Mouse (Mus musculus) cerebellum, adult 2 months (tissue): ENCODE measurements around the gene Hoxd4. TPM values are rescaled to one million over a fixed set of nuclear protein-coding genes. Genes with fewer than 3 reads are reported as not detected.

ENCODE experiments used
- DNase-seq, 2 experiments: peaks; one replicate each; pipeline ENCODE4 v3.0.0; 2021
- H3K27ac ChIP-seq: fragments of 200-500 bp; 2 replicates; pipeline ENCODE4 v1.5.1; 2012; ENCODE audit warnings: low read length, control low read depth, inconsistent platforms; ENCODE audit not compliant: insufficient read depth
- H3K27me3 ChIP-seq: fragments of 200-500 bp; 2 replicates; pipeline ENCODE4 v1.6.1; 2012; ENCODE audit warnings: inconsistent platforms, mild to moderate bottlenecking, low read length, moderate library complexity; ENCODE audit not compliant: control insufficient read depth, insufficient read depth
- H3K4me1 ChIP-seq: fragments of 200-500 bp; 2 replicates; pipeline ENCODE4 v1.6.1; 2011; ENCODE audit warnings: low read length; ENCODE audit not compliant: control insufficient read depth, insufficient read depth
- H3K4me3 ChIP-seq: fragments of 200-500 bp; replicated peaks from 2 replicates; pipeline ENCODE3; 2011; ENCODE audit warnings: mild to moderate bottlenecking, low read depth, low read length, control low read depth; ENCODE audit not compliant: insufficient read depth
- CTCF ChIP-seq: fragments of 200-500 bp; IDR thresholded peaks from 2 replicates; pipeline ENCODE4 v1.5.1; 2011; ENCODE audit warnings: low read depth, mild to moderate bottlenecking, control low read depth, low read length, moderate library complexity, borderline replicate concordance; ENCODE audit not compliant: insufficient read depth
- POLR2A ChIP-seq: fragments of 200-500 bp; IDR thresholded peaks from 2 replicates; pipeline ENCODE4 v1.6.1; 2011; ENCODE audit warnings: low read length, control low read depth, borderline replicate concordance; ENCODE audit not compliant: insufficient read depth
- WGBS: fragments of 180-500 bp; shearing (Covaris S2); methylation state at CpG from one replicate; pipeline ENCODE4 v1.1.7; 2018; 5-methylcytosine and 5-hydroxymethylcytosine counted together
- polyA plus RNA-seq: library from polyadenylated mRNA; depleted of rRNA; stranded (reverse); fragments of >200 nt; gene quantifications from 2 replicates; pipeline ENCODE4 v1.2.3, GENCODE M21; 2012

The Hoxd4 gene
- polyA plus RNA-seq, 1 experiment: 2.8 TPM

DNA sequence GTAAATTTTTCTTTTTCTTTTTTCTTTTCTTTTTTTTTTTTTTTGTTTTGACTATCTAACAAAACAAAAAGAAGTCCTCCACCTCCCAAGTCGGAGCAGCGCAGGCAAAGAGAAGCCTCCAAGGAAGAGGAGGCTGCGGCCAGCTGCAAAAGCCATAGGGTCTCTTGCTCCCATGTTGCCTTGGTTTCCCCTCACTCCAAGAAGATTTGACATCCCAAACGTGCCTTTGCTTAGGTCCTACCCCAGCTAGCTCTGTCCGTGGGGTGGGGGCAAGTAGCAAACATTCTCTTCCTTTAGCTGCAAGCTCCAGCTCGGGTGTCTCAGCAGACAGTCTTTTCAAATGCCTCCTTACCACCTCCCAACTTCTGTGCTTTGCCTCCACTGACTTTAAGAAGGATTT lies 22.0 kb downstream of the Hoxd4 start:
- WGBS: 1% methylated on average over 6 of the region's 6 CpGs
- TF ChIP-seq CTCF: no peak
- Histone ChIP-seq H3K4me3 (no peak overlapping the region), H3K4me1 (no peaks in the 10 kb centered on the region), H3K27ac (no peak overlapping the region), H3K27me3 (peaks cover 15% of the 10 kb centered on the region; the same call in 1 of the 2 replicates)
- no peak for DNase-seq

DNA sequence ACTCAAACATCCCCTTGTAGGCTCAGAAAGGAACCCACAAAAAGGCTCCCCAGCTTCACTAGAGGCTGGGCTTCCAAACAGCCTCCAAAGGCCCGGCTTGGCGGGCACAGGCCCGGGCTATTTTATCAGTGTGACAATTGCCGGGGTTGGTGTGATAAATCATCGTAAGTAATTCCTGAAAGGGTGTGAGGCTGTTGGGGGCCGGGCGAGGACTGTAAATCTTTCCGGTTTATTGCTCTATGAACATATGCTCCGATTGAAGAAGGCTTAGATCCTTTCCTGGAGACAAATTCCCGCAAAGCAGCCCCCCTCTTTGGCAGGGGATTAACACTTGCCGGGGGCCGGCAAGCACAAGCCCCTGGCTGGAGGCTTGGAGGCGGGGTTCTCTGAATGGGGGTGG lies 22.7 kb downstream of the Hoxd4 start:
- 4% methylated on average over 13 of the region's 13 CpGs for WGBS
- H3K4me1 ChIP-seq: no peaks in the 10 kb centered on the region
- H3K27me3 ChIP-seq: peaks cover 18% of the 10 kb centered on the region; the same call in 1 of the 2 replicates
- no peak for DNase-seq
- TF ChIP-seq POLR2A: no peak
- no peak for TF ChIP-seq CTCF
- H3K4me3 ChIP-seq: no peak overlapping the region
- H3K27ac ChIP-seq: no peak overlapping the region

DNA sequence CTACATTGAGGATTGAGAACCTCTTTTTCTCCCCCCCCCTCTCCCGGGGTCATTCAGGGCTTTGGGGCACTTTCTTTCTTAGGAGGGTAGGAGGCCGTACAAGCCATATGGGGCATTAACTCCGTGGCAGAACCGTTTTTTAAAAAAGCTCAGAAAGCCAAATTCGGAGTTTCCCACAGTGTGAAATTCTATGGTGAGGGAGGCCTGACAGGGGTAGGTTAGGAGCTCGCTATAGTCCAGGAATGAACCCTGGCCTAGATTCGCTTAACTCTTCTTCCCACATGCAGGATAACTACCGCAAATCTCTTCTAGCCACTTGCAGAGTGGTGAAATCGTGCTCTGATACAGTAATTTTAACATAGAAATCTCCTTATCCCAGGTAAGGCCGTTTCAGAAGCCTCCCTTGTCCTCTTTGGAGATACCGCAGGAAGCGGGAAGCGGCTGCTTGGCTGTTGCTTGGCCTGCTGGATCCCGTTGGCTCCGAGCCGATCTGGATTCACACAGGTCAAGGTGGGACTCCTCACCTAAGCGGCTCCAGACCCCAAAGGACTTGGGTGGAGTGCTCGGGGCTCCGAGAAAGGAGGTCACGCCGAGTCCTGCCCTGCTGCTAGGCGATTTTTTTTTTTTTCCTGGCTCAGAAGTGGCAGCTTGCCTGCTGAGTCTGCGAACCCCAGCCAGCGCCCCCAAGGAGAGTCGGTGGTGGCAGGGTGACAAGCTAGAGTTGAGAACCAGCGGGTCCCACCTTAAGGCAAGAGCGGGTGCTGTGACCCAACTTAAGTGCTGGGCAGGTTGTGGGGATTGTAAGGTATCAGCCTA lies 23.5 kb downstream of the Hoxd4 start:
- TF ChIP-seq CTCF (no peak), POLR2A (no peak)
- Histone ChIP-seq H3K27me3 (peaks cover 18% of the 10 kb centered on the region; the same call in 1 of the 2 replicates), H3K4me3 (no peak overlapping the region), H3K27ac (no peak overlapping the region), H3K4me1 (no peaks in the 10 kb centered on the region)
- 2% methylated on average over 27 of the region's 27 CpGs for WGBS
- DNase-seq: no peak

DNA sequence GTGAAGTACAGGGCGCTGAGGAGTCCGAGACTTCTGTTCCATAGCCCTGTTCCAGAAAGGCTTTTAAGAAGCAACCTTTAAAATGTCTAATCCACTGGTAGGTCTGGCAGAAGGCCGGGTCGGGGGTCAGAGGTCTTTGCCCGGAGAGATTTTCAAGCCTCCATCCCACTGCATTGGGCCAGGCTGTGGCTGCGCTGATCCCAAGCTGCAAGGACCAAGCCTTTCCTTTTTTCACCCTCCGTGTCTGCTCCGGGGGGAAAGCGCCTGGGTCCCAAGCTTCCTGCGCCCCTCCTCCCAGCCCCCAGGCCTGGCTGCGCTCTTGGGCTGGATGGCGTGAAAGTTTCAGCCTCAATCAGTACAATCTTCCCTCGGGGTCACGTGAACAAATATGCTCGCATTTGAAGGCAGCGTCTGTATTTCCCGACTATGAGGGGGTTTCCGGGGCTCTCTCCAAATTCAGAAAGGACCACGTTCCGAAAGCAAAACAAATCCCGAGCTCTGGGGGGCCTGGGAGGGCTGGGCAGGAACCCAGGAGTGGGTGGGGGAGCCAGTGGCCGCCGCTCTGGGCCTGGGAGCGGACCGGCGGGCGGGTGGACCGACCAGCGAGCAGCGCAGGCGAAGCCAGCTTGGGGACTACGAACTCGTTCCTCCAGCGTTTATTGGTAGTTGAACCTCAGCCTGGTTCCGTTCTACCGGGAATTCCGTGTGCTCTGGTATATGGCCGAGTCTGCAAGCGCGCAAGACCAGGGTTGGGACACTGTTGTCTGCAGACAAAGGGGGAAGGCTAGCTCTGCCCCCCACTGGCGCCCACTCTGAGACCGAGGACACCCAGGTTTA lies 24.3 kb downstream of the Hoxd4 start:
- TF ChIP-seq POLR2A (no peak), CTCF (no peak)
- H3K4me1 ChIP-seq: no peaks in the 10 kb centered on the region
- no peak overlapping the region for H3K4me3 ChIP-seq
- DNase-seq: no peak
- 1% methylated on average over 42 of the region's 42 CpGs for WGBS
- peaks cover 17% of the 10 kb centered on the region; the same call in 1 of the 2 replicates for H3K27me3 ChIP-seq
- H3K27ac ChIP-seq: no peak overlapping the region

- Histone ChIP-seq H3K27me3 (peaks cover 16% of the 10 kb centered on the region; the same call in 1 of the 2 replicates), H3K27ac (no peak overlapping the region), H3K4me1 (no peaks in the 10 kb centered on the region), H3K4me3 (no peak overlapping the region)
- DNase-seq: no peak
- 5% methylated on average over 15 of the region's 15 CpGs for WGBS
- no peak for TF ChIP-seq CTCF
- TF ChIP-seq POLR2A: no peak
Measured at GRCm38 (mm10) chr2:74736688-74737577, 25.2 kb downstream of the Hoxd4 start.

DNA sequence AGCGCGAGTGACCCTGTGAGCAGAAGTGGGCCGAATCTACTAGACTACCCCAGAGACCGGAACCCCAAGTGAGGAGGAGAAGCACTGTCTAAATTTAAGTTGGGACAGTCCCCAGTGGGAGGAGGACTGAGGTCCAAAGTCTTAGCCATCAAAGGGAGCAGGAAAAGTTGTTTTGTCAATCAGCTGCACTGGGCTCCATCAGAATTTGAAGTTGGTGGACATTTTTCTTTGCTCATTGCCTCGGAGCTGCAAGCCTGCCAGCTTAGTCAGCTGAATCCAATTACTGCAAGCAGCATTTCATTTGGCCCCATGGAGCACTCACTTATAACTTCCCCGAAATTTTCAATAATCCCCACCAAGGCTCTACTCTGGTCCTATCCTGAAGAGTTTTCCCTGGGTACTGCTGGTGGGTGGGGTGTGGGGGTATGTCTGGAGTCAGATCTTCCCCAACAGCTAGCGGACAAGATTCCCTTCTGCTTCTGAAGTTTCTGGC lies 25.9 kb downstream of the Hoxd4 start:
- Histone ChIP-seq H3K27me3 (peaks cover 14% of the 10 kb centered on the region; the same call in 1 of the 2 replicates), H3K4me1 (no peaks in the 10 kb centered on the region), H3K4me3 (no peak overlapping the region), H3K27ac (no peak overlapping the region)
- WGBS: 5% methylated on average over 7 of the region's 7 CpGs
- DNase-seq: no peak
- TF ChIP-seq CTCF (no peak), POLR2A (no peak)

- no peak for DNase-seq
- no peak overlapping the region for H3K27ac ChIP-seq
Measured at GRCm38 (mm10) chr2:74738623-74739475, 27.1 kb downstream of the Hoxd4 start.

More at GRCm38 (mm10) chr2:74738623-74739475, 27.1 kb downstream of the Hoxd4 start:
- Histone ChIP-seq H3K27me3 (peaks cover 7% of the 10 kb centered on the region; the same call in 1 of the 2 replicates), H3K4me1 (no peaks in the 10 kb centered on the region), H3K4me3 (no peak overlapping the region)
- no peak for TF ChIP-seq CTCF
- TF ChIP-seq POLR2A: no peak
- 2% methylated on average over 20 of the region's 20 CpGs for WGBS
